Mouse (Mus musculus) embryonic facial prominence, embryonic 11.5 days (tissue): ENCODE results near the gene Nlk. TPM values are rescaled to one million over a fixed set of nuclear protein-coding genes. Genes with fewer than 3 reads are reported as not detected.

ENCODE experiments used
- ATAC-seq: fragments of 200-750 bp; cut with Nextera tagmentation; replicated peaks from 2 replicates; pipeline ENCODE4 v1.8.0; 2017; ENCODE audit warnings: low read depth; ENCODE audit not compliant: insufficient number of reproducible peaks, low FRiP score, low TSS enrichment
- DNase-seq: peaks from one replicate; pipeline ENCODE4 v3.0.0-alpha.2; 2015; ENCODE audit warnings: low spot score
- H3K27ac ChIP-seq: fragments of 300-500 bp; sonication (generic); replicated peaks from 2 replicates; pipeline ENCODE4 v1.5.1; 2014; ENCODE audit warnings: mild to moderate bottlenecking, low read depth, low read length, control low read depth
- H3K27me3 ChIP-seq: fragments of 300-500 bp; sonication (generic); 2 replicates; pipeline ENCODE4 v1.6.1; 2014; ENCODE audit warnings: mild to moderate bottlenecking, low read length, moderate library complexity, mixed read lengths; ENCODE audit not compliant: control insufficient read depth, insufficient read depth
- H3K36me3 ChIP-seq: fragments of 300-500 bp; sonication (generic); replicated peaks from 2 replicates; pipeline ENCODE4 v1.6.1; 2014; ENCODE audit warnings: low read depth, mild to moderate bottlenecking, low read length, moderate library complexity, mixed read lengths; ENCODE audit not compliant: control insufficient read depth, insufficient read depth
- H3K4me1 ChIP-seq: fragments of 300-500 bp; sonication (generic); 2 replicates; pipeline ENCODE4 v1.6.1; 2014; ENCODE audit warnings: low read length, mixed read lengths; ENCODE audit not compliant: control insufficient read depth, insufficient read depth
- H3K4me2 ChIP-seq: fragments of 300-500 bp; sonication (generic); 2 replicates; pipeline ENCODE4 v1.6.1; 2014; ENCODE audit warnings: low read depth, mild to moderate bottlenecking, control low read depth, low read length, moderate library complexity
- H3K4me3 ChIP-seq: fragments of 300-500 bp; sonication (generic); 2 replicates; pipeline ENCODE4 v1.5.1; 2014; ENCODE audit warnings: low read depth, low read length, control low read depth
- H3K9ac ChIP-seq: fragments of 300-500 bp; sonication (generic); replicated peaks from 2 replicates; pipeline ENCODE4 v1.6.1; 2014; ENCODE audit warnings: mild to moderate bottlenecking, control low read depth, low read length
- H3K9me3 ChIP-seq: fragments of 300-500 bp; sonication (generic); replicated peaks from 2 replicates; pipeline ENCODE4 v1.6.1; 2016; ENCODE audit warnings: mild to moderate bottlenecking, low read length, inconsistent platforms, mixed read lengths; ENCODE audit not compliant: control insufficient read depth
- WGBS: fragments of 180-500 bp; shearing (Covaris S2); extraction: QIAGEN DNeasy Blood & Tissue Kit; methylation state at CpG from one replicate; pipeline ENCODE4 v1.1.7; 2014; 5-methylcytosine and 5-hydroxymethylcytosine counted together
- polyA plus RNA-seq: library from polyadenylated mRNA; unstranded; fragments of >200 nt; fragmentation: Nextera tagmentation; extraction: Ambion mirVana; gene quantifications from 2 replicates; pipeline ENCODE4 v1.2.1, GENCODE M21; 2014

Gene Nlk
- polyA plus RNA-seq, 1 experiment from 2014 or later: 22.8 TPM

- no peaks in the 10 kb centered on the region for H3K4me1 ChIP-seq
- H3K9me3 ChIP-seq: no peaks in the 10 kb centered on the region
- H3K36me3 ChIP-seq: no peaks in the 10 kb centered on the region
- no peak overlapping the region for H3K27ac ChIP-seq
- H3K4me2 ChIP-seq: no peak overlapping the region
- DNase-seq: no peak
- no peak overlapping the region for H3K9ac ChIP-seq
- WGBS: 85% methylated on average over 5 of the region's 5 CpGs
- H3K4me3 ChIP-seq: no peak overlapping the region
- ATAC-seq: no peak
- H3K27me3 ChIP-seq: no peaks in the 10 kb centered on the region
Observed at GRCm38 (mm10) chr11:78703085-78703484, 5.9 kb upstream of the Nlk start.

GRCm38 (mm10) chr11:78702319-78702718 is 5.1 kb upstream of the Nlk start:
- no peak overlapping the region for H3K9ac ChIP-seq
- H3K9me3 ChIP-seq: no peaks in the 10 kb centered on the region
- H3K4me1 ChIP-seq: no peaks in the 10 kb centered on the region
- no peaks in the 10 kb centered on the region for H3K27me3 ChIP-seq
- DNase-seq (no peak), ATAC-seq (no peak)
- H3K36me3 ChIP-seq: no peaks in the 10 kb centered on the region
- H3K27ac ChIP-seq: no peak overlapping the region
- H3K4me2 ChIP-seq: no peak overlapping the region
- H3K4me3 ChIP-seq: no peak overlapping the region
- 75% methylated on average over 3 of the region's 3 CpGs for WGBS

GRCm38 (mm10) chr11:78697753-78698171 is 589 bp upstream of the Nlk start:
- H3K9me3 ChIP-seq: no peaks in the 10 kb centered on the region
- no peak overlapping the region for H3K9ac ChIP-seq
- H3K27ac ChIP-seq: no peak overlapping the region
- H3K4me1 ChIP-seq: no peaks in the 10 kb centered on the region
- under 1% methylated on average over 12 of the region's 12 CpGs for WGBS
- peak overlapping the region; percentile 17; the same call in 1 of the 2 replicates for H3K4me2 ChIP-seq
- no peaks in the 10 kb centered on the region for H3K36me3 ChIP-seq
- H3K4me3 ChIP-seq: peak overlapping the region; percentile 55
- ATAC-seq: peak; percentile 84
- H3K27me3 ChIP-seq: no peaks in the 10 kb centered on the region
- DNase-seq: peak; percentile 94

DNA sequence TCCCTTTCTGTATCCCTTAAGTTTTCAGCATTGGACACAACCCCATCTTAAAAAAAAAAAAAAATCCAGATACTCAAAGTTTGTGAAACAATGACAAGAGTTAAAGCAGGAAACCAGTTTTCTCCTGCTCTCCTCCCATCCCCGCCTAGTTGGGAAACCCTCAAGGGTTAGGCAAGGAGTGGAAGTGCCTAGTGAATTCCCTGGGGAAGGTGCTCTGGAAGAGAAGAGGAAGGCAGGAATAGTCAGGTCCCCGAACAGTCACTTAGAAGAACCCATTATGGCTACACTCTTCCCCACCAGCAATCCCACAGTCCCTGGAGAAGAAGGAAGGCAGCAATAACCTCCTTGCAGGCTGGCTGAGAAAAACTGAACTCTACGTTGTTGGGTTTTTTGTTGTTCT is 2.9 kb downstream of the Nlk start:
- WGBS: 56% methylated on average over 3 of the region's 3 CpGs
- Histone ChIP-seq H3K4me1 (no peaks in the 10 kb centered on the region), H3K36me3 (no peaks in the 10 kb centered on the region), H3K27ac (no peak overlapping the region), H3K4me2 (peak overlapping the region; percentile 27), H3K4me3 (peak overlapping the region; percentile 8; the same call in 1 of the 2 replicates), H3K9ac (no peak overlapping the region; the same call in 1 of the 2 replicates), H3K9me3 (no peaks in the 10 kb centered on the region), H3K27me3 (no peaks in the 10 kb centered on the region)
- DNase-seq: no peak
- no peak for ATAC-seq

DNA sequence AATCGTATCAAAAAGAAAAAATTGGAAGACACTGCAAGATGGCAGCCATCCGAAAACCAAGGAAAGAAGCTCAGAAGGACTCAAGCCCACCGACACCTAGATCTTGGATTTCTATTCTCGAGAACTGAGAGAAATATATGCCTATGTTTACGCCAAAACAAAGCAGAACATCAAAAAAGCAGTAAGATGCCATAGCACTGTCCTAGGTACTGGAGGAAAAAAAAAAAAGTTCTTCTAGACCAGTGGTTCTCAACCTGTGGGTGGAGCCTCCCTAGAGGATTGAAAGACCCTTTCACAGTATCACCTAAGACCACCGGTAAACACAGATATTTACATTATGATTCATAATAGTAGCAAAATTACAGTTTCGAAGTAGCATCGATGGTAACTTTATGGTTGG is 3.9 kb downstream of the Nlk start:
- no peak for DNase-seq
- no peak overlapping the region for H3K9ac ChIP-seq
- no peak for ATAC-seq
- H3K9me3 ChIP-seq: no peaks in the 10 kb centered on the region
- WGBS: 93% methylated on average over 8 of the region's 8 CpGs
- no peaks in the 10 kb centered on the region for H3K27me3 ChIP-seq
- no peak overlapping the region for H3K27ac ChIP-seq
- H3K4me1 ChIP-seq: no peaks in the 10 kb centered on the region
- H3K4me2 ChIP-seq: no peak overlapping the region
- no peak overlapping the region for H3K4me3 ChIP-seq
- no peaks in the 10 kb centered on the region for H3K36me3 ChIP-seq

DNA sequence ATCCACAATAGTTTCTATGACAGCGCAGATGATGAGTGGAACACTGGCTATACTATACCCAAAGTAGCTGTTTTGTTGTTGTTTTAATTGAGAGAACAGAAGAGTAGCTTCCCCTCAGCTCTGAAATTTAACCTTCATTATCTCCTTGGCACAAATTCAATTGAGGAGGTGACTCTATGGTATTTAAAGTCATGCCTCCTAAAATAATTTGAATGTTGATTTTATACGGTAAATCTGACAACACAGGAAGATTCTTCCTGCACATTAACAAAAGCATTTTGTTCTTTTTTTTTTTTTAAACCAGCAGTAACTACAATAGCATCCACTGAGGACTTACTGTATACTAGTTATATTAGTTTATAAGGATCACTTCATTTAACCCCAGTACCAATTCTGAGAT is 6.0 kb downstream of the Nlk start:
- Histone ChIP-seq H3K4me1 (no peaks in the 10 kb centered on the region), H3K36me3 (no peaks in the 10 kb centered on the region), H3K4me2 (no peak overlapping the region), H3K27ac (no peak overlapping the region), H3K9me3 (no peaks in the 10 kb centered on the region), H3K9ac (no peak overlapping the region), H3K4me3 (no peak overlapping the region), H3K27me3 (no peaks in the 10 kb centered on the region)
- ATAC-seq (no peak), DNase-seq (no peak)
- 76% methylated on average over 2 of the region's 2 CpGs for WGBS

DNA sequence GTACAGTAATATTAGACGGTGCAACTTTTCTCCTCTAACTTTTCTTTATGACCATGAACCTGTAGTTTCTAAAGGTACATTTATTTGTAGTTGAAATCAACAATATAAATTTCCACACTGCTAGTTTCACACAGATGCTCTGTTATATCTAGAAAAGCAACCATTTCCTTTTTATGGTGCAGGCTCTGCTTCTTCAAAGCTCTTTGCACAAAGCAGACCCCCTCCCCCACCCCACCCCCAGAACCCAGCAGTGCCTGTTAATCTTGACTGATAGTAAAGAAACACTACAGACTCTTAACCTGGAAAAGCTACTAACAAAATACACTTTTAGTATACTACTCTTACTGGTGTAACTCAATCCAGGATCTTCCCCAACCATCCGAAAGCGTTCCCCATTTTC is 6.6 kb downstream of the Nlk start:
- no peaks in the 10 kb centered on the region for H3K4me1 ChIP-seq
- no peaks in the 10 kb centered on the region for H3K36me3 ChIP-seq
- WGBS: 77% methylated on average over 3 of the region's 3 CpGs
- no peak for ATAC-seq
- H3K27ac ChIP-seq: no peak overlapping the region
- DNase-seq: no peak
- H3K27me3 ChIP-seq: no peaks in the 10 kb centered on the region
- H3K9me3 ChIP-seq: no peaks in the 10 kb centered on the region
- H3K4me2 ChIP-seq: no peak overlapping the region
- no peak overlapping the region for H3K4me3 ChIP-seq
- H3K9ac ChIP-seq: no peak overlapping the region

DNA sequence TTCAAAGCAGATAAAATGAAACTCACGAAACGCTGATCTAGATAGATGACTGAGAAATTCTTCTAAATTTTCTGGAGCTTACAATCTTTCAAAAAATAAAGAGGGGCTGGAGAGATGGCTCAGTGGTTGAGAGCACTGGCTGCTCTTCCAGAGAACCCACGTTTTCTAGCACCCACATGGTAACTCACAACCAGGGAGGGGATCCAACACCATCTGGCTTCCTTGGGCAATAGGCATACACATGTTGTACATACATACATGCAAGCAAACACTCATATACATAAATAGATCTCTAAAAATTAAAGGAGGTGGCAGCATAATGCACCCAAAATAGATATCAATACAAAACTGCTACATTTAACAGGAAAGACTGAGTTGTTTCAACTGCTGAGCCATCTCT is 16.1 kb downstream of the Nlk start:
- Histone ChIP-seq H3K36me3 (no peaks in the 10 kb centered on the region), H3K9me3 (no peaks in the 10 kb centered on the region), H3K9ac (no peak overlapping the region), H3K4me1 (no peaks in the 10 kb centered on the region), H3K4me2 (no peak overlapping the region), H3K27ac (no peak overlapping the region), H3K4me3 (no peak overlapping the region), H3K27me3 (no peaks in the 10 kb centered on the region)
- WGBS: 87% methylated on average over 3 of the region's 3 CpGs
- no peak for DNase-seq
- no peak for ATAC-seq
